Mouse (Mus musculus): ENCODE data around the gene Haus7. TPM values are rescaled to one million over a fixed set of nuclear protein-coding genes. Genes with fewer than 3 reads are reported as not detected.
"Not testable (repeated sequence)": the region's sequence is repeated elsewhere in the genome, so short reads cannot be mapped to it uniquely, and the experiment has no call there.

Gene Haus7
- polyA plus RNA-seq, 1 experiment from 2014 or later = 54.7 TPM

GRCm38 (mm10) chrX:73460792-73461191, 1.9 kb upstream of the Haus7 start:
- H3K4me1 ChIP-seq = peaks cover 18% of the 10 kb centered on the region
- H3K27ac ChIP-seq = peak overlapping the region; percentile 27; the same call in 1 of the 2 replicates
- 56% methylated on average over 4 of the region's 4 CpGs for WGBS
- no peak overlapping the region for H3K9ac ChIP-seq
- no peaks in the 10 kb centered on the region for H3K36me3 ChIP-seq
- no peak overlapping the region for H3K4me3 ChIP-seq
- H3K9me3 ChIP-seq = no peaks in the 10 kb centered on the region
- no peak for ATAC-seq (ENCODE audit: insufficient number of reproducible peaks, low FRiP score, low TSS enrichment, low read depth)
- no peaks in the 10 kb centered on the region for H3K27me3 ChIP-seq
- H3K4me2 ChIP-seq = no peak overlapping the region

GRCm38 (mm10) chrX:73451949-73452348, 6.9 kb downstream of the Haus7 start:
- Histone ChIP-seq H3K4me2 (no peak overlapping the region), H3K4me1 (no peaks in the 10 kb centered on the region), H3K27ac (no peak overlapping the region), H3K27me3 (0 out of 2 replicates have a peak, but pooled peaks cover 2% of the 10 kb centered on the region), H3K9me3 (no peaks in the 10 kb centered on the region), H3K9ac (no peak overlapping the region), H3K4me3 (no peak overlapping the region), H3K36me3 (0 out of 2 replicates have a peak, but pooled peaks cover 4% of the 10 kb centered on the region)
- no peak for ATAC-seq (ENCODE audit: insufficient number of reproducible peaks, low FRiP score, low TSS enrichment, low read depth)
- WGBS = 19% methylated on average over 2 of the region's 2 CpGs

- H3K4me3 ChIP-seq = no peak overlapping the region
- ATAC-seq (ENCODE audit: insufficient number of reproducible peaks, low FRiP score, low TSS enrichment, low read depth) = no peak
- H3K27me3 ChIP-seq = 0 out of 2 replicates have a peak, but pooled peaks cover 3% of the 10 kb centered on the region
- H3K4me2 ChIP-seq = no peak overlapping the region
- no peak overlapping the region for H3K27ac ChIP-seq
- H3K36me3 ChIP-seq = 0 out of 2 replicates have a peak, but pooled peaks cover 2% of the 10 kb centered on the region
- no peaks in the 10 kb centered on the region for H3K9me3 ChIP-seq
- H3K9ac ChIP-seq = no peak overlapping the region
- WGBS = 67% methylated on average over 2 of the region's 2 CpGs
- H3K4me1 ChIP-seq = no peaks in the 10 kb centered on the region
Observed at GRCm38 (mm10) chrX:73441428-73441827, 17.4 kb downstream of the Haus7 start.

- Histone ChIP-seq H3K36me3 (0 out of 2 replicates have a peak, but pooled peaks cover 2% of the 10 kb centered on the region), H3K9ac (no peak within 1 kb of the TSS), H3K27ac (no peak within 1 kb of the TSS), H3K4me2 (no peak within 1 kb of the TSS), H3K4me1 (no peaks in the 10 kb centered on the region), H3K27me3 (peaks cover 15% of the 10 kb centered on the region), H3K4me3 (no peak within 1 kb of the TSS), H3K9me3 (no peaks in the 10 kb centered on the region)
- 65% methylated on average over 11 of the region's 11 CpGs for WGBS
- no peak for ATAC-seq (ENCODE audit: insufficient number of reproducible peaks, low FRiP score, low TSS enrichment, low read depth)
Observed at GRCm38 (mm10) chrX:73435252-73435651, 23.6 kb downstream of the Haus7 start, which contains the start of gene Trex2. Trex2 (minus strand) TSS chrX:73435344.

GRCm38 (mm10) chrX:73432850-73433249, 26.0 kb downstream of the Haus7 start:
- no peaks in the 10 kb centered on the region for H3K4me1 ChIP-seq
- no peaks in the 10 kb centered on the region for H3K9me3 ChIP-seq
- H3K4me2 ChIP-seq = no peak overlapping the region
- no peaks in the 10 kb centered on the region for H3K36me3 ChIP-seq
- no peak overlapping the region for H3K27ac ChIP-seq
- no peak overlapping the region for H3K9ac ChIP-seq
- peaks cover 15% of the 10 kb centered on the region for H3K27me3 ChIP-seq
- 67% methylated on average over 5 of the region's 5 CpGs for WGBS
- no peak for ATAC-seq (ENCODE audit: insufficient number of reproducible peaks, low FRiP score, low TSS enrichment, low read depth)
- no peak overlapping the region for H3K4me3 ChIP-seq

GRCm38 (mm10) chrX:73430036-73430435, 28.8 kb downstream of the Haus7 start:
- no peaks in the 10 kb centered on the region for H3K4me1 ChIP-seq
- no peaks in the 10 kb centered on the region for H3K9me3 ChIP-seq
- no peak overlapping the region for H3K9ac ChIP-seq
- H3K27ac ChIP-seq = no peak overlapping the region
- peaks cover 12% of the 10 kb centered on the region for H3K27me3 ChIP-seq
- 90% methylated on average over 2 of the region's 2 CpGs for WGBS
- no peak overlapping the region for H3K4me3 ChIP-seq
- no peak for ATAC-seq (ENCODE audit: insufficient number of reproducible peaks, low FRiP score, low TSS enrichment, low read depth)
- no peaks in the 10 kb centered on the region for H3K36me3 ChIP-seq
- no peak overlapping the region for H3K4me2 ChIP-seq

GRCm38 (mm10) chrX:73412767-73413166, 46.1 kb downstream of the Haus7 start:
- Histone ChIP-seq H3K27ac (no peak overlapping the region), H3K9ac (no peak overlapping the region), H3K9me3 (no peaks in the 10 kb centered on the region), H3K36me3 (no peaks in the 10 kb centered on the region), H3K4me3 (no peak overlapping the region), H3K27me3 (0 out of 2 replicates have a peak, but pooled peaks cover 10% of the 10 kb centered on the region), H3K4me2 (no peak overlapping the region), H3K4me1 (no peaks in the 10 kb centered on the region)
- ATAC-seq (ENCODE audit: insufficient number of reproducible peaks, low FRiP score, low TSS enrichment, low read depth) = no peak
- 0% methylated on average over 1 of the region's 1 CpGs for WGBS

- ATAC-seq (ENCODE audit: insufficient number of reproducible peaks, low FRiP score, low TSS enrichment, low read depth) = no peak
- Histone ChIP-seq H3K9me3 (no peaks in the 10 kb centered on the region), H3K4me2 (peak within 1 kb of the TSS; percentile 45), H3K4me1 (no peaks in the 10 kb centered on the region), H3K27me3 (0 out of 2 replicates have a peak, but pooled peaks cover 10% of the 10 kb centered on the region), H3K9ac (no peak within 1 kb of the TSS), H3K4me3 (peak within 1 kb of the TSS; percentile 33), H3K36me3 (no peaks in the 10 kb centered on the region), H3K27ac (no peak within 1 kb of the TSS)
- 29% methylated on average over 20 of the region's 20 CpGs for whole genome bisulfite sequencing
Observed at GRCm38 (mm10) chrX:73410880-73411517, 47.8 kb downstream of the Haus7 start, which contains the start of gene Zfp92. Zfp92 (plus strand) TSS chrX:73411096.

- 91% methylated on average over 12 of the region's 12 CpGs for WGBS
- H3K4me1 ChIP-seq = no peaks in the 10 kb centered on the region
- no peak overlapping the region for H3K4me3 ChIP-seq
- H3K27ac ChIP-seq = no peak overlapping the region
- H3K9me3 ChIP-seq = no peaks in the 10 kb centered on the region
- H3K27me3 ChIP-seq = 0 out of 2 replicates have a peak, but pooled peaks cover 3% of the 10 kb centered on the region
- H3K36me3 ChIP-seq = no peaks in the 10 kb centered on the region
- no peak overlapping the region for H3K9ac ChIP-seq
- no peak for ATAC-seq (ENCODE audit: insufficient number of reproducible peaks, low FRiP score, low TSS enrichment, low read depth)
- no peak overlapping the region for H3K4me2 ChIP-seq
Observed at GRCm38 (mm10) chrX:73401616-73402015, 57.2 kb downstream of the Haus7 start.

- no peaks in the 10 kb centered on the region for H3K9me3 ChIP-seq
- H3K4me1 ChIP-seq = no peaks in the 10 kb centered on the region
- H3K36me3 ChIP-seq = no peaks in the 10 kb centered on the region
- no peak overlapping the region for H3K4me3 ChIP-seq
- 0 out of 2 replicates have a peak, but pooled peaks cover 6% of the 10 kb centered on the region for H3K27me3 ChIP-seq
- no peak overlapping the region for H3K9ac ChIP-seq
- no peak overlapping the region for H3K27ac ChIP-seq
- 85% methylated on average over 20 of the region's 20 CpGs for WGBS
- no peak for ATAC-seq (ENCODE audit: insufficient number of reproducible peaks, low FRiP score, low TSS enrichment, low read depth)
- H3K4me2 ChIP-seq = no peak overlapping the region
Observed at GRCm38 (mm10) chrX:73400951-73401350, 57.9 kb downstream of the Haus7 start.

- not testable (repeated sequence) for ATAC-seq (ENCODE audit: insufficient number of reproducible peaks, low FRiP score, low TSS enrichment, low read depth); H3K27me3 ChIP-seq; H3K9me3 ChIP-seq; H3K4me3 ChIP-seq; H3K27ac ChIP-seq; H3K36me3 ChIP-seq; H3K9ac ChIP-seq; H3K4me1 ChIP-seq; H3K4me2 ChIP-seq
- 45% methylated on average over 2 of the region's 2 CpGs for WGBS
Observed at GRCm38 (mm10) chrX:73398636-73399035, 60.2 kb downstream of the Haus7 start, which contains the start of gene Gm18336. Gm18336 (minus strand) TSS chrX:73398736.

- Histone ChIP-seq H3K36me3 (no peaks in the 10 kb centered on the region), H3K4me1 (no peaks in the 10 kb centered on the region), H3K4me3 (no peak overlapping the region), H3K4me2 (no peak overlapping the region), H3K27ac (no peak overlapping the region), H3K9me3 (no peaks in the 10 kb centered on the region), H3K9ac (no peak overlapping the region), H3K27me3 (0 out of 2 replicates have a peak, but pooled peaks cover 6% of the 10 kb centered on the region)
- WGBS = 100% methylated on average over 1 of the region's 1 CpGs
- no peak for ATAC-seq (ENCODE audit: insufficient number of reproducible peaks, low FRiP score, low TSS enrichment, low read depth)
Observed at GRCm38 (mm10) chrX:73396446-73396845, 62.4 kb downstream of the Haus7 start.

Measured in limb, embryonic 15.5 days (tissue).